Mouse (Mus musculus): ENCODE results near the gene Efna4. TPM values are rescaled to one million over a fixed set of nuclear protein-coding genes. Genes with fewer than 3 reads are reported as not detected.

The Efna4 gene
- polyA plus RNA-seq, 1 experiment from 2014 or later: not detected

GRCm38 (mm10) chr3:89377831-89378230 lies 40.0 kb upstream of the Efna4 start:
- Histone ChIP-seq H3K27ac (no peak overlapping the region), H3K36me3 (ENCODE audit: inconsistent target) (peaks cover 27% of the 10 kb centered on the region), H3K79me2 (ENCODE audit: inconsistent target) (peaks cover 26% of the 10 kb centered on the region), H3K4me3 (ENCODE audit: inconsistent target) (no peak overlapping the region)
- 82% methylated on average over 4 of the region's 4 CpGs for WGBS (ENCODE audit: missing documents)

GRCm38 (mm10) chr3:89373581-89374231 lies 35.9 kb upstream of the Efna4 start:
- H3K4me3 ChIP-seq (ENCODE audit: inconsistent target): no peak overlapping the region
- no peak overlapping the region for H3K27ac ChIP-seq
- 58% methylated on average over 5 of the region's 5 CpGs for WGBS (ENCODE audit: missing documents)
- H3K79me2 ChIP-seq (ENCODE audit: inconsistent target): no peaks in the 10 kb centered on the region
- no peaks in the 10 kb centered on the region for H3K36me3 ChIP-seq (ENCODE audit: inconsistent target)

DNA sequence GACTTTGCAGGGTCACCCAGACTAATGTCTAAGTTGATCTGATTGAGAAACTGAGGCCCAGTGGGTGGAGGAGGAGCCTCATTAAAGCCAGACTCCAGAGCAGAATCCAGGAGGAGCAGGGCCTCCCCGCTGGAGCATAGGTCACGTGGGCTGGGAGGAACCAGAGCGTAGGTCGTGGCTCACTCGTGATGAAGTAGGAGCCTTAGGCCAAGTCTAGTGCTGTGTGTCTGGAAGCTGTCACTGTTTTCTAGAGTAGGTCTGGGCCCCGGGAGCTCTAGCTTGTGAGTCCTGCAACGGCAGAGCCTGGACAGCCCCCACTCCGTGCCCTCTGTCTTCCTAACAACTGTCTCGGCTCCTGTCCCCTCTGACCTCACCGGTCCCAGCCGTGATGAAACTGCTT lies 29.5 kb upstream of the Efna4 start:
- no peaks in the 10 kb centered on the region for H3K79me2 ChIP-seq (ENCODE audit: inconsistent target)
- no peak overlapping the region for H3K4me3 ChIP-seq (ENCODE audit: inconsistent target)
- H3K27ac ChIP-seq: no peak overlapping the region
- WGBS (ENCODE audit: missing documents): 91% methylated on average over 11 of the region's 11 CpGs
- no peaks in the 10 kb centered on the region for H3K36me3 ChIP-seq (ENCODE audit: inconsistent target)

DNA sequence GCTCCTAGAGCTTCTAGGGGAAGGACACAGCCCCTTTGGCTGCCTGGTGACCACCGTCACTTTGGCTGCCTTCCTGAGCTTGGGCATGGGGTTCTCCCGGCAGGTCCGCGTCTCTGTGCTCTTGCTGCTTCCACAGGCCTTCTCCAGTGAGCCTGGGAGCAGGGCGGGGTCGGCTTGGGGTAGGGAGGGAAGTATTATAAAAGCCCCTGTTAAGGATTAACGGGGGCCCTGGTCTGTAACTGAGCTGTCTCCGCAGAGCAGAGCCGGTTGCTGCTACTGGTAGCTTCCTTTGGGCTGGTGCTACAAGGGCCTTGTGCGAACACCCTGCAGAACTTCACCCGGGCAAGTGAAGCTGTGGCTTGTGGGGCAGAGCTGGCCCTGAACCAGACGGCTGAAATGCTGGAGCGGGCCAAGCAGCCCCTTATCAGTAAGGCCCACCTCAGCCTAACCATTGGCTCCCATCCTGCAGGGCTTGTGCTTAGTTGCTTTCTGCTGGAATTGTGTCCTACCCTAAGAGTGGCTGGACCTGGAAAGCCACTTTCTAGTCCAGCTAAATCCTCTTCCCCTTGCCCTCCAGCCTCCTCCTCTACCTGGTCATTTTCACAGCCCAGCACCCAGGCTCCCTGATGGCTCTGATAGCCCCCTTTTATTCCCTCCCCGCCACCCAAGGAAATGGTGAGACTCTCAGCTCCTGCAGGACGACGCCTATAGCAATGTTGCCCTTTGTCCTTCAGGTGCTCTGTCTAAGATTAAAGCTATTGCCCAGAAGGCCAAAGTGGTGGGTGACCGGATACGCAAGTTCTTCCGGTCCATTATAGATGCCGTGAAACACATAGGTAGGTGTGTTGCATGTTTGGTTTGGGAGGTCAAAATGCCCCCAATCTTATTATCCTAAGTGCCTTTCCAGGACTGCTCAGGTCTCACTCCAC lies 27.9 kb upstream of the Efna4 start:
- Histone ChIP-seq H3K36me3 (ENCODE audit: inconsistent target) (no peaks in the 10 kb centered on the region), H3K79me2 (ENCODE audit: inconsistent target) (no peaks in the 10 kb centered on the region), H3K4me3 (ENCODE audit: inconsistent target) (no peak overlapping the region), H3K27ac (no peak overlapping the region)
- WGBS (ENCODE audit: missing documents): 86% methylated on average over 20 of the region's 20 CpGs

- Histone ChIP-seq H3K36me3 (ENCODE audit: inconsistent target) (no peaks in the 10 kb centered on the region), H3K79me2 (ENCODE audit: inconsistent target) (no peaks in the 10 kb centered on the region), H3K27ac (no peak within 1 kb of the TSS), H3K4me3 (ENCODE audit: inconsistent target) (no peak within 1 kb of the TSS)
- 95% methylated on average over 11 of the region's 11 CpGs for WGBS (ENCODE audit: missing documents)
Observed at GRCm38 (mm10) chr3:89365153-89365485, 27.3 kb upstream of the Efna4 start, which contains the start of gene Dcst1. Gene Dcst1, minus strand, starts transcription at chr3:89365253.

- Histone ChIP-seq H3K79me2 (ENCODE audit: inconsistent target) (no peaks in the 10 kb centered on the region), H3K27ac (no peak overlapping the region), H3K36me3 (ENCODE audit: inconsistent target) (no peaks in the 10 kb centered on the region), H3K4me3 (ENCODE audit: inconsistent target) (no peak overlapping the region)
- 92% methylated on average over 6 of the region's 8 CpGs for WGBS (ENCODE audit: missing documents)
Observed at GRCm38 (mm10) chr3:89364631-89365030, 26.8 kb upstream of the Efna4 start.

DNA sequence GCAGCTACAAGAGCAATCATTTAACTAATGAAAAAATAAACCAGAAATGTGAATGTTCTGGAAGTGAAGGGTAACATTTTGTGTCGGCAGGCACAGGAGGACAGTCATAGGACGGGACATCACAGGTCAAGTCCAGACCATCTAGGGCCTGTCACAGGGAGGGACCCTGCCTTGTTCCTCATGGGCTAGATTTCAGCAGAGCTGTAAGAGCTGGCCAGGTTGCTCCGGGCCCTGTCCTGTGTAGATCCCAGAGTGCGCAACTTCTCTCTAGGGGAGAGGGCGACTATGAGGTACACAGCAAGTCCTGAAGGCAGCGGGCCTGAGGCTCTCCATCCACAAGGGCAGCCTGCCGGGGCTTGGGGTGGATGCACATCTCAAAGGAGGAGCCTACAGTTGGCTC lies 23.8 kb upstream of the Efna4 start, which contains the start of gene Dcst2:
TSS of gene Dcst2 (plus strand) at position 301 of the 400 bp plus-strand sequence.
- 92% methylated on average over 6 of the region's 7 CpGs for WGBS (ENCODE audit: missing documents)

GRCm38 (mm10) chr3:89360237-89360636 lies 22.4 kb upstream of the Efna4 start:
- WGBS (ENCODE audit: missing documents): 6% methylated on average over 3 of the region's 3 CpGs
- H3K27ac ChIP-seq: no peak overlapping the region

More for the DNA sequence above, 23.8 kb upstream of the Efna4 start, which contains the start of gene Dcst2:
- H3K27ac ChIP-seq: no peak within 1 kb of the TSS
- H3K36me3 ChIP-seq (ENCODE audit: inconsistent target): no peaks in the 10 kb centered on the region
- no peaks in the 10 kb centered on the region for H3K79me2 ChIP-seq (ENCODE audit: inconsistent target)
- no peak within 1 kb of the TSS for H3K4me3 ChIP-seq (ENCODE audit: inconsistent target)

GRCm38 (mm10) chr3:89359630-89360029 lies 21.8 kb upstream of the Efna4 start:
- Histone ChIP-seq H3K36me3 (ENCODE audit: inconsistent target) (no peaks in the 10 kb centered on the region), H3K79me2 (ENCODE audit: inconsistent target) (no peaks in the 10 kb centered on the region), H3K4me3 (ENCODE audit: inconsistent target) (no peak overlapping the region), H3K27ac (no peak overlapping the region)
- WGBS (ENCODE audit: missing documents): 79% methylated on average over 6 of the region's 6 CpGs

More at GRCm38 (mm10) chr3:89360237-89360636, 22.4 kb upstream of the Efna4 start:
- H3K36me3 ChIP-seq (ENCODE audit: inconsistent target): no peaks in the 10 kb centered on the region
- H3K4me3 ChIP-seq (ENCODE audit: inconsistent target): no peak overlapping the region
- H3K79me2 ChIP-seq (ENCODE audit: inconsistent target): no peaks in the 10 kb centered on the region

DNA sequence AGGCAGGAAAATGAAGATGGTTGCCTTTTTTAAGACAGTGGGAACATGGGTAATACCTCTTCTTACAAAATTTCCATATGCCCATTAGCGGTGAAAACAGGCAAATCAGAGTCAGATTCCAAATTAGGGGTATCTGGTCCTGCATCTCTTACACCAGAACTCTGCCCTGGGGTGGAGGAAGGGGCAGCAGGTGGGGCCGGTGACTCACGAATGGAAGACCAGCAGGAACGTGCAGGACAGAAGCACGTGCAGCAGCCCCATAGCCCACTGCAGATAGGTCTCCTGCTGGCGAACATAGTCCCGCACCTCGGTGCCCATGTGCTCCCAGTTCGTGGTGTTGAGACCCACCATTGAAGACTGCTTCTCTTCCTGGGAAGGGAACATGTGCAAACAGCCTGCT lies 18.2 kb upstream of the Efna4 start:
- H3K4me3 ChIP-seq (ENCODE audit: inconsistent target): no peak overlapping the region
- 84% methylated on average over 9 of the region's 9 CpGs for WGBS (ENCODE audit: missing documents)

GRCm38 (mm10) chr3:89355512-89355902 lies 17.7 kb upstream of the Efna4 start:
- no peaks in the 10 kb centered on the region for H3K36me3 ChIP-seq (ENCODE audit: inconsistent target)
- no peaks in the 10 kb centered on the region for H3K79me2 ChIP-seq (ENCODE audit: inconsistent target)
- no peak overlapping the region for H3K27ac ChIP-seq
- 85% methylated on average over 6 of the region's 6 CpGs for WGBS (ENCODE audit: missing documents)
- H3K4me3 ChIP-seq (ENCODE audit: inconsistent target): no peak overlapping the region

More for the DNA sequence above, 18.2 kb upstream of the Efna4 start:
- Histone ChIP-seq H3K36me3 (ENCODE audit: inconsistent target) (no peaks in the 10 kb centered on the region), H3K79me2 (ENCODE audit: inconsistent target) (no peaks in the 10 kb centered on the region), H3K27ac (no peak overlapping the region)

DNA sequence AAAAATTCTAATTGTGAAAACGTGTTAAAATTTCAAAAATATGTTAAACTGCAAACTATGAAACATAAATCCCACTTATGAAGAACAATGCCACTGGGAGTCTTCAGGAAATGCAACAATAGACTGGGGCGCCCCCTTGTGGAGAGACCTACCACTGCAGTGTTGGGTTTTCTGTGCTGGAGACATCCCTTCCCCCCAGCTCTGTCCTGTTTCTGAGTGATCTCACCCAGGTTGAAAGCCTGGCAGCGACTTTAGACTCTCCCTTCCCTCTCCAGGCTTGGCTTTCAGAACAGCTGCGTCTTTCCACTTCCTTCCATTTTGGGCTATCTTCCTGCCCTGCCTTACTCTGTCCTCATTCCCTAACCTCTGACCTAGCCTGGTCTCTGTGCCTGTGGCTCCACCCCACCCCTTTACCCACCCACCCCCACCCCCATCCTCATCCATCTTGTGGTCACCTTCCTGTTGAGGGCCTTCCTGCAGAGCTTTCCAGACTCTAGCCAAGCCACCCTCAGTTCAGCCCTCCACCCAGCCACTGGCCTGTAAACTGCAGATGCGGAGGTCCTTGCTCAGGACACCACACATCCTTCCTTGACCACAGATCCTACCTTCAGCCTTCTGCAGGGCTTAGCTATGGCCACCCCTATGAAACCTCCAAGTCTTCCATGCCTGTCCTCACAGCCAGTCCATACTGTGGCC lies 17.1 kb upstream of the Efna4 start:
- WGBS (ENCODE audit: missing documents): 18% methylated on average over 5 of the region's 5 CpGs
- Histone ChIP-seq H3K36me3 (ENCODE audit: inconsistent target) (no peaks in the 10 kb centered on the region), H3K79me2 (ENCODE audit: inconsistent target) (no peaks in the 10 kb centered on the region), H3K4me3 (ENCODE audit: inconsistent target) (no peak overlapping the region), H3K27ac (no peak overlapping the region)

DNA sequence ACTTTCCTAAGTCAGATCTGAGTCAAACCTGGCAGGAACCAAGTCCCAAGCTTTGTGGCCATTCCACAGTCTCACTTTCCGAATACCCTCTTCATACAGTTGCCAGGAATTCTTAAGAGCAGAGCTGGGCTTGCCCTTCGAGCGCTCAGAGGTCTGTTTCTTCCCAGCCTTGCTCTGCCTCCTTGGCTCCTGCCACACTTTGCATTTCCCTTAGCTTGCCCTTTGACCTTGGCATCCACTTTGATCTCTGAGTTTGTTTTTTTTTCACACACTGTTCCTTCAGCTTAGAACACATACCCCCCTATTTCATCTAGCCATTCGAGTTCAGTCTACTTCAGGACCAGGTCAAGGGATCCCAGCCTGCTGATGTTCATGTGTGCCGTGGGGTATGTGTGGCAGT lies 13.4 kb upstream of the Efna4 start:
- Histone ChIP-seq H3K27ac (no peak overlapping the region), H3K36me3 (ENCODE audit: inconsistent target) (no peaks in the 10 kb centered on the region), H3K4me3 (ENCODE audit: inconsistent target) (no peak overlapping the region), H3K79me2 (ENCODE audit: inconsistent target) (peaks cover 22% of the 10 kb centered on the region)
- 96% methylated on average over 5 of the region's 5 CpGs for WGBS (ENCODE audit: missing documents)

DNA sequence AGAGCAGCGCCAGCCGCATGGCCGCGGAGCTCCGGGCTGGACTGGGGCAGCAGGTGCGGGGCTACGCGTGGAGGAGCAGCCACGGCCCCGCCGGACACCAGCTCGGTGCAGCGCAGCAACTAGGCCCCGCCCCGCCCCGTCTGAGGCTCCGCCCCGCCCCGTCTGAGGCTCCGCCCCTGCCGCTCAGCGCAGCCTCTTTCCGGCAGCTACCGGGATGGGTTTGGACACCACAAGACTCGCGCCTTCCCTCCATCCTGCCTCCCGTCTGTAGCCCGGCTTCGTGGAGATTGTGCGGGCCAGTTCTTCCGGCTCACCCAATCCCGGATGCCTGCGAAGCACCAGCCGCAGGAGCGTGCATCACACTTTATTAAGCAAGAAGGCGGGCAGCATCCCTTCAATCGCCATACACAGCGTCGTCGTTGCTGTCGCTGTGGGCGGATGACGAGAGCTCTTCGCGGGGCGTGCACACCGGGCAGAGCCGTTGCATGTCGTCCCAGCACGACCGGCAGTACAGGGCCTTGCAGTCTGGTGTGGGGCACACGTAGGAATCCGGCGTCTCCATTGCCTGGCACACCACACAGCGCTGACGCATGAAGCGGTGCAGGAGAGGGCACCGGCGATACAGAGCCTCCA lies 12.2 kb upstream of the Efna4 start, which contains the start of gene Adam15:
TSS of gene Adam15 (minus strand) at position 128 of the 633 bp plus-strand sequence.
- H3K79me2 ChIP-seq (ENCODE audit: inconsistent target): peaks cover 22% of the 10 kb centered on the region
- H3K4me3 ChIP-seq (ENCODE audit: inconsistent target): peak within 1 kb of the TSS; percentile 80
- peak within 1 kb of the TSS; percentile 79 for H3K27ac ChIP-seq
- peaks cover 6% of the 10 kb centered on the region; the same call in 1 of the 2 replicates for H3K36me3 ChIP-seq (ENCODE audit: inconsistent target)
- under 1% methylated on average over 54 of the region's 59 CpGs for WGBS (ENCODE audit: missing documents)
